Mouse (Mus musculus) midbrain, embryonic 14.5 days (tissue): ENCODE measurements around the gene Fbxw21. TPM values are rescaled to one million over a fixed set of nuclear protein-coding genes. Genes with fewer than 3 reads are reported as not detected.
"Not testable (repeated sequence)": the region's sequence is repeated elsewhere in the genome, so short reads cannot be mapped to it uniquely, and the experiment has no call there.

Experiments
- ATAC-seq: fragments of 200-750 bp; cut with Nextera tagmentation; 2 replicates; pipeline ENCODE4 v1.8.0; 2017; ENCODE audit warnings: moderate number of reproducible peaks, moderate library complexity; ENCODE audit not compliant: low FRiP score, low TSS enrichment
- DNase-seq: peaks from one replicate; pipeline ENCODE4 v3.0.0-alpha.2; 2015
- H3K27ac ChIP-seq: fragments of 300-500 bp; sonication (generic); replicated peaks from 2 replicates; pipeline ENCODE4 v1.5.1; 2014; ENCODE audit warnings: mild to moderate bottlenecking, low read depth, low read length, moderate library complexity
- H3K27me3 ChIP-seq: fragments of 300-500 bp; sonication (generic); 2 replicates; pipeline ENCODE4 v1.6.1; 2014; ENCODE audit warnings: low read length, control low read depth, mixed read lengths; ENCODE audit not compliant: control insufficient read depth, insufficient read depth
- H3K36me3 ChIP-seq: fragments of 300-500 bp; sonication (generic); 2 replicates; pipeline ENCODE4 v1.6.1; 2014; ENCODE audit warnings: low read length, control low read depth; ENCODE audit not compliant: control insufficient read depth, insufficient read depth
- H3K4me1 ChIP-seq: fragments of 300-500 bp; sonication (generic); 2 replicates; pipeline ENCODE4 v1.6.1; 2014; ENCODE audit warnings: mild to moderate bottlenecking, antibody characterized with exemption, low read length, control low read depth; ENCODE audit not compliant: control insufficient read depth, insufficient read depth
- H3K4me2 ChIP-seq: fragments of 300-500 bp; sonication (generic); 2 replicates; pipeline ENCODE4 v1.6.1; 2014; ENCODE audit warnings: mild to moderate bottlenecking, low read length, moderate library complexity
- H3K4me3 ChIP-seq: fragments of 300-500 bp; sonication (generic); replicated peaks from 2 replicates; pipeline ENCODE4 v1.5.1; 2014; ENCODE audit warnings: low read depth, low read length
- H3K9ac ChIP-seq: fragments of 300-500 bp; sonication (generic); replicated peaks from 2 replicates; pipeline ENCODE4 v1.6.1; 2014; ENCODE audit warnings: mild to moderate bottlenecking, low read length, moderate library complexity
- H3K9me3 ChIP-seq: fragments of 300-500 bp; sonication (generic); 2 replicates; pipeline ENCODE4 v1.6.1; 2016; ENCODE audit warnings: low read length, control low read depth, mixed read lengths; ENCODE audit not compliant: control insufficient read depth
- WGBS: fragments of 180-500 bp; shearing (Covaris S2); extraction: QIAGEN DNeasy Blood & Tissue Kit; methylation state at CpG from one replicate; pipeline ENCODE4 v1.1.7; 2014; 5-methylcytosine and 5-hydroxymethylcytosine counted together
- polyA plus RNA-seq: library from polyadenylated mRNA; unstranded; fragments of >200 nt; fragmentation: Nextera tagmentation; extraction: Ambion mirVana; gene quantifications from 2 replicates; pipeline ENCODE4 v1.2.1, GENCODE M21; 2014

Gene Fbxw21
- polyA plus RNA-seq = not detected in 2 replicates

DNA sequence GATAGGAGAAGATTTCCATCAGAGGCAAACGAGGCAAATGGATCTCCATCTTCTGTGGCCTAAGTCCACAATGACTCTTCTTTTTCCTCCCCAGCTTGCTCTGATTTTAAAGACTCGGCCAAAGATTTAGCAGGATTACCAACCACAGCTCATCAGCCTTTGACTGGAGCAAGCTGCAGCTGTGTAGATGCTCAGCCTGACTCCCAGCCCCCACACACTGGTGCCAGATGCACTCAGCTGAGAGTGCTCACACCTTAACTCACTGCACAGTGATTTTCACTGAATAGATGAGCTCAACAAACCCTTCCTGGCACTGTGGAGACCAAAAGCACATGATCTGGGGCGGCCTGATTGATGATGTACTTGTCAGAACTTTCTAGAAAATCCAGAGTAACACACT, at the start of gene Fbxw21:
Fbxw21 (minus strand) TSS at position 101 of the 400 bp plus-strand sequence.
- no peaks in the 10 kb centered on the region for H3K27me3 ChIP-seq
- H3K27ac ChIP-seq = no peak within 1 kb of the TSS
- H3K9me3 ChIP-seq = no peaks in the 10 kb centered on the region
- ATAC-seq (no peak), DNase-seq (no peak)
- H3K4me1 ChIP-seq = no peaks in the 10 kb centered on the region
- no peaks in the 10 kb centered on the region for H3K36me3 ChIP-seq
- no peak within 1 kb of the TSS for H3K9ac ChIP-seq
- no peak within 1 kb of the TSS for H3K4me3 ChIP-seq
- WGBS = 69% methylated on average over 3 of the region's 3 CpGs
- H3K4me2 ChIP-seq = no peak within 1 kb of the TSS

DNA sequence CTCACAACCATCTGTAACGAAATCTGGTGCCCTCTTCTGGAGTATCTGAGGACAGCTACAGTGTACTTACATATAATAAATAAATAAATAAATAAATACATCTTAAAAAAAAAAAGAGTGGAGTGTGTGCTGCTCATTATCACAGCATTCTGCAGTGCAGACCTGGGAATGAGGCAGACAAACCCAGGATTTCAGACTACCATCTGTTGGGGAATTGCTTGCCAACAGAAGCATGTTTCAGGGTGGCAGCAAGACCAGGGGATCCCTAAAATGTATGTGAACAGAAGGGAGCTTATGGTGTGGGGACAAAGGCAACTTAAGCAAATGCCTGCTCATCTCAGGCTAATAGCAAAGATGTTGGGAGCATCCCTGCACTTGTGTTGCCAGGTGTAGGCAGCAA, 39.5 kb upstream of the Fbxw21 start:
- not testable (repeated sequence) for H3K4me3 ChIP-seq, DNase-seq, H3K27ac ChIP-seq, H3K9me3 ChIP-seq, H3K27me3 ChIP-seq, H3K4me2 ChIP-seq, ATAC-seq, H3K9ac ChIP-seq, H3K4me1 ChIP-seq, H3K36me3 ChIP-seq
- 76% methylated on average over 1 of the region's 1 CpGs for WGBS

- ATAC-seq = no peak
- H3K4me1 ChIP-seq = no peaks in the 10 kb centered on the region
- no peaks in the 10 kb centered on the region for H3K9me3 ChIP-seq
- 87% methylated on average over 1 of the region's 1 CpGs for WGBS
- H3K4me3 ChIP-seq = no peak overlapping the region
- no peak for DNase-seq
- H3K27ac ChIP-seq = no peak overlapping the region
- no peak overlapping the region for H3K9ac ChIP-seq
- H3K27me3 ChIP-seq = no peaks in the 10 kb centered on the region
- no peaks in the 10 kb centered on the region for H3K36me3 ChIP-seq
- no peak overlapping the region for H3K4me2 ChIP-seq
Measured at GRCm38 (mm10) chr9:109200349-109200748, 38.5 kb upstream of the Fbxw21 start.

- DNase-seq (no peak), ATAC-seq (no peak)
- Histone ChIP-seq H3K4me3 (no peak overlapping the region), H3K27ac (no peak overlapping the region), H3K4me2 (no peak overlapping the region), H3K4me1 (no peaks in the 10 kb centered on the region), H3K9ac (no peak overlapping the region), H3K27me3 (no peaks in the 10 kb centered on the region), H3K36me3 (no peaks in the 10 kb centered on the region), H3K9me3 (no peaks in the 10 kb centered on the region)
- 84% methylated on average over 1 of the region's 1 CpGs for WGBS
Measured at GRCm38 (mm10) chr9:109199353-109199752, 37.5 kb upstream of the Fbxw21 start.

DNA sequence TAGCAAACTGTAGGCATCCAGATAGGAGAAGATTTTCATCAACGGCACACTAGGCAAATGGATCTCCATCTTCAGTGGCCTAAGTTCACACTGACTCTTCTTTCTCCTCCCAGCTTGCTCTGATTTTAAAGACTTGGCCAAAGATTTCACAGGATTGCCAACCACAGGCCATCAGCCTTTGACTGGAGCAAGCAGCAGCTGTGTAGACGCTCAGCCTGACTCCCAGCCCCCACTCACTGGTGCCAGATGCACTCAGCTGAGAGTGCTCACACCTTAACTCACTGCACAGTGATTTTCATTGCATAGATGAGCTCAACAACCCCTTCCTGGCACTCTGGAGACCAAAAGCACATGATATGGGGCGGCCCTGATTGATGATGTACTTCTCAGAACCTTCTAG, 34.0 kb upstream of the Fbxw21 start, which contains the start of gene Fbxw13:
Fbxw13 (minus strand) TSS at position 101 of the 400 bp plus-strand sequence.
- H3K9me3 ChIP-seq, H3K9ac ChIP-seq, DNase-seq, H3K4me3 ChIP-seq, H3K27ac ChIP-seq, H3K36me3 ChIP-seq, ATAC-seq, H3K27me3 ChIP-seq, H3K4me2 ChIP-seq, H3K4me1 ChIP-seq: not testable (repeated sequence)
- 82% methylated on average over 3 of the region's 3 CpGs for WGBS

- Histone ChIP-seq H3K36me3 (no peaks in the 10 kb centered on the region), H3K4me3 (no peak overlapping the region), H3K9me3 (peaks cover 4% of the 10 kb centered on the region; the same call in 1 of the 2 replicates), H3K27ac (no peak overlapping the region), H3K27me3 (no peaks in the 10 kb centered on the region), H3K9ac (no peak overlapping the region), H3K4me1 (no peaks in the 10 kb centered on the region), H3K4me2 (no peak overlapping the region)
- no peak for ATAC-seq
- 84% methylated on average over 1 of the region's 1 CpGs for WGBS
- DNase-seq = no peak
Measured at GRCm38 (mm10) chr9:109177208-109177607, 15.4 kb upstream of the Fbxw21 start.

GRCm38 (mm10) chr9:109176301-109176700, 14.5 kb upstream of the Fbxw21 start:
- Histone ChIP-seq H3K4me2 (no peak overlapping the region), H3K9ac (no peak overlapping the region), H3K27me3 (no peaks in the 10 kb centered on the region), H3K27ac (no peak overlapping the region), H3K4me3 (no peak overlapping the region), H3K4me1 (no peaks in the 10 kb centered on the region), H3K36me3 (no peaks in the 10 kb centered on the region), H3K9me3 (peaks cover 4% of the 10 kb centered on the region; the same call in 1 of the 2 replicates)
- WGBS = 95% methylated on average over 1 of the region's 1 CpGs
- DNase-seq = no peak
- ATAC-seq = no peak

- H3K36me3 ChIP-seq = no peaks in the 10 kb centered on the region
- ATAC-seq (no peak), DNase-seq (no peak)
- H3K9me3 ChIP-seq = no peaks in the 10 kb centered on the region
- H3K27me3 ChIP-seq = no peaks in the 10 kb centered on the region
- H3K9ac ChIP-seq = no peak overlapping the region
- no peak overlapping the region for H3K27ac ChIP-seq
- no peak overlapping the region for H3K4me3 ChIP-seq
- no peak overlapping the region for H3K4me2 ChIP-seq
- no peaks in the 10 kb centered on the region for H3K4me1 ChIP-seq
Measured at GRCm38 (mm10) chr9:109167316-109167715, 5.5 kb upstream of the Fbxw21 start.

DNA sequence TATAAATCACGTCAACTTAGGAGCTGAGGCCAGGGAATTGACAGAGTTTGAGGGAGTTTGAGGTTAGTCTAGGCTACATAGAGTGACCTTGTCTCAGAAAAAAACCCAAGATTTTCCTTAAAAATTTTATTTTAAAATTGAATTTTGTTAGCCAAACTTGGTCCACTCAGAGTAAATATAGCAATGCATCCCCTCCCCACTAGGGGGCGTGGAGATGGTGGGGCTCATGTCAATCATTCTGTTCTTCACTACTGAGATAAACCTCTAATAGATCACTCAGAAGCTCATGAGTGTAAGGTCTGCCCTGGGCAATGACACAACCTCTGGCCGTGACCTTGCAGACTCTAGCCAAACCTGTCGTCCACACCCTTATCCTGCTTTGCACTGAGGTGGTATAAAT, 21.4 kb downstream of the Fbxw21 start:
- not testable (repeated sequence) for H3K36me3 ChIP-seq, H3K4me1 ChIP-seq, DNase-seq, H3K9ac ChIP-seq, H3K4me2 ChIP-seq, ATAC-seq, H3K27ac ChIP-seq, H3K27me3 ChIP-seq, H3K9me3 ChIP-seq, H3K4me3 ChIP-seq
- WGBS = 76% methylated on average over 4 of the region's 4 CpGs
